12 mouse cellular contexts compared by ENCODE assay signal in genomic region chr1:152593831-152594549, GRCm38 (mm10).
A peak's percentile ranks its signal among the peaks of the same experiment; 100 is the strongest.
DNase-seq lines count a peak whose midpoint lies in the region; ATAC-seq and TF ChIP-seq lines count a peak whose summit lies in the region.
"Had no signal": no experiment of that assay in that cellular context is flagged by ENCODE, and none has a peak within 500 bp of the region (broad histone marks: within the 10 kb centered on the region; RNA-seq: fewer than 3 reads in every experiment).

No protein-coding gene starts in this region.

- 0 out of 2 replicates have a peak, but pooled peaks cover 5% of the 10 kb centered on the region for H3K36me3 ChIP-seq in heart, postnatal 0 days (replicated peaks; ENCODE audit: control insufficient read depth, insufficient read depth, low read length)
- H3K36me3 ChIP-seq: midbrain, embryonic 13.5 days; neural tube, embryonic 13.5 days had no signal

- ATAC-seq in heart, postnatal 0 days (ENCODE audit: insufficient read depth, low read depth) = no peak
- ATAC-seq: hindbrain, embryonic 16.5 days; midbrain, embryonic 13.5 days had no signal

- H3K27me3 ChIP-seq in heart, postnatal 0 days (ENCODE audit: control insufficient read depth, insufficient read depth, low read length) = no peaks in the 10 kb centered on the region
- H3K27me3 ChIP-seq: midbrain, embryonic 13.5 days; neural tube, embryonic 13.5 days had no signal

- H3K9ac ChIP-seq in heart, postnatal 0 days (replicated peaks; ENCODE audit: low read depth, low read length) = no peak overlapping the region
- H3K9ac ChIP-seq: midbrain, embryonic 13.5 days; neural tube, embryonic 13.5 days had no signal

- peaks cover 80% of the 10 kb centered on the region for H3K4me1 ChIP-seq in heart, postnatal 0 days (ENCODE audit: control insufficient read depth, insufficient read depth)

- peak overlapping the region; percentile 4; the same call in 1 of the 2 replicates for H3K27ac ChIP-seq in layer of hippocampus, adult 2 months
- H3K27ac ChIP-seq in heart, postnatal 0 days (ENCODE audit: low read depth) = peak overlapping the region; percentile 66
- H3K27ac ChIP-seq: midbrain, embryonic 13.5 days; neural tube, embryonic 13.5 days had no signal

- no peak for TF ChIP-seq CTCF in layer of hippocampus, adult 2 months (conservative IDR thresholded peaks at IDR 0.05)
- no peak for TF ChIP-seq CTCF in heart, postnatal 0 days (IDR thresholded peaks at IDR 0.05; ENCODE audit: low read depth)

- 77% methylated on average over 9 of the region's 9 CpGs for WGBS in heart, postnatal 0 days

- no peak overlapping the region for H3K4me3 ChIP-seq in layer of hippocampus, adult 2 months
- no peak overlapping the region for H3K4me3 ChIP-seq in heart, postnatal 0 days (ENCODE audit: low read depth, low read length)
- H3K4me3 ChIP-seq: midbrain, embryonic 13.5 days; neural tube, embryonic 13.5 days had no signal

- H3K9me3 ChIP-seq in heart, postnatal 0 days (replicated peaks; ENCODE audit: control insufficient read depth, low read length) = no peaks in the 10 kb centered on the region
- H3K9me3 ChIP-seq: midbrain, embryonic 13.5 days; neural tube, embryonic 13.5 days had no signal

- TF ChIP-seq EP300 in heart, postnatal 0 days (IDR thresholded peaks at IDR 0.05; ENCODE audit: low read depth) = no peak

- no peak overlapping the region for H3K4me2 ChIP-seq in heart, postnatal 0 days (ENCODE audit: low read depth, low read length)
- H3K4me2 ChIP-seq: midbrain, embryonic 13.5 days; neural tube, embryonic 13.5 days had no signal

- DNase-seq in frontal cortex, postnatal 36 days (ENCODE audit: low spot score in 2 of 2) = peak; percentile 34 to 60
- DNase-seq in frontal cortex, postnatal 14 days (ENCODE audit: low spot score in 2 of 2) = no peak
- DNase-seq in layer of hippocampus, adult 2 months (ENCODE audit: low spot score in 2 of 2) = no peak
- DNase-seq in layer of hippocampus, postnatal 36 days = no peak
- DNase-seq in heart, postnatal 0 days (ENCODE audit: low spot score) = no peak
- peak; percentile 24 to 54 for DNase-seq in thymus, adult 18-20 months
- DNase-seq in spleen, adult 18-20 months = no peak
- DNase-seq in urinary bladder, adult 18-20 months (ENCODE audit: low spot score in 2 of 2) = no peak
- DNase-seq: cerebellum, postnatal 14 days had no signal

Comparison
In these comparisons a context has a peak if more than half of its experiments do, and no peak if none do; other contexts are left out.
1. DNase-seq: peak in frontal cortex, postnatal 36 days (2 of 2) and thymus, adult 18-20 months (2 of 2); none in frontal cortex, postnatal 14 days (0 of 2), layer of hippocampus, adult 2 months (0 of 2), layer of hippocampus, postnatal 36 days (0 of 2), heart, postnatal 0 days (single experiment), spleen, adult 18-20 months (0 of 2) and urinary bladder, adult 18-20 months (0 of 2).